Mouse (Mus musculus): ENCODE results near the gene Galnt7. TPM values are rescaled to one million over a fixed set of nuclear protein-coding genes. Genes with fewer than 3 reads are reported as not detected.

Gene Galnt7
- 1 to 10 TPM; 8.5 to 9.8 TPM for total RNA-seq (2021)

DNA sequence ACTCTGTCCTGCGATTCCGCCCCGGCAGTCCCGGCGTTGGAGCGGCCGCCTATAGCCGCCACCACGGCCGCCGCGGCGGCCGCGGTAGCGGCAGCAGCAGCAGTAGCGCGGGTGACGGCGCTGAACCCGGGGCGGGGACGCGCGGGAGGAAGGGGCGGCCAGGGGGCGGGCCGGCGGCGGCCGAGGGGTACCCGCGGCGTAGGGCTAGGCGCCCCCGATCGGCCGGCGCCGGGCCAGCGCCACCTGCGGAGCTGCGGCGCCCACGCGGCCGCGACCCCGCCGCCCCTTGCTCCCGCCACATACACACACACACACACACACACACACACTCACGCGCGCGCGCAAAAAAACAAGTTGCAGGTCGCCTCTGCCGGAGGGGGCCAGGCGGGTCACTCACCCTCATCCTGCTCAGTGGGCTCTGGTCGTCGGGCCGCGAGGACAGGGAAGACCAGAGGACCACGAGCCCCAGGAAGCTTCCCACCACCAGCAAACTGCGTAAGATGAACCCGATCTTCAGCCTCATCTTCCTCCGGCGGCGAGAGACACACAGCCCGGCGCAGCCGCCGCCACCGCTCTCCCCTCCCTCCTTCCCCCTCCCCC lies at the start of gene Galnt7:
Gene Galnt7, minus strand, starts transcription at position 577 of the 600 bp plus-strand sequence.
- peak; percentile 19 to 85 for DNase-seq (ENCODE audit: extremely low spot score in 1 of 2, low spot score in 2 of 2)
- intact Hi-C loops (cut with DNase I) = loop anchor here (5.0 kb wide), 3 partner anchors 75 to 140 kb away; no protein-coding TSS in a partner anchor

DNA sequence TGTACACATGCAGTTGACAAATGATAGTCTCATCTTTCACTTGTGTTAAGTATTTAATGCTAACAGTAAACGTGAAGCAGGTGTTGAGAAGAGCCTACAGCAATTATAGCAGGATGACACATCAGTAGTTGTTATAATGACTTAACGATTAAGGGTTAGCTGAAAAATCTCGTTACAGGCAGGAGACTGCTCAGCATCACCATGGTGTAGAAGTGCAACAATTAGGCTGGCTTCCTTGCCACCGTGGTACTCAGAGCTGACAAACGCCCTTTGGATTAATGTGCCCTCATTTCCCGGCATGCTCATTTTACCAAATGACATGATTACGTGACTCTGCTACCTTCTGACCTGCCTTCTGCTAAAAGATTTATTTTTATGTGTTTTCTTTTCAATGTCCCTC lies 35.8 kb upstream of the Galnt7 start:
- intact Hi-C loops (cut with DNase I) = no loop called here
- no peak for DNase-seq (ENCODE audit: extremely low spot score in 1 of 2, low spot score in 2 of 2)

DNA sequence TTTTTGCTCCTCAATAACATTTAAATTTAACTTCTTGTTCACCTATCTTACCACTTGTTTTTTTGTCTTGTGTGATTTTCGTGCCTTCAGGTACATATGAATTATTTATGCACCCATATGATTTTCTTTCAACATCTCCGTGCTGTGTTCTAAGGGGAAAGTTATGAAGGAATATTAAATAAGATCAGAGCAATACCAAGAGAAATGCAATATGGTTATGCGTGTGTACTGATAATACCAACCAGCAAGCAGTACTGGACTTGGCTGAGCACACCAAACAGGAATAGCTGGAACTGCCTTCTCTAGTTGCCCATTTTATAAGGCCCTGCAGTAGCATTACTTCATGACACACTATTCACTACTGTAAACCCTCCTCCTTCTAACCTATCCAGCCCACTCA lies 33.0 kb upstream of the Galnt7 start:
- DNase-seq (ENCODE audit: extremely low spot score in 1 of 2, low spot score in 2 of 2) = no peak
- intact Hi-C loops (cut with DNase I) = no loop called here

DNA sequence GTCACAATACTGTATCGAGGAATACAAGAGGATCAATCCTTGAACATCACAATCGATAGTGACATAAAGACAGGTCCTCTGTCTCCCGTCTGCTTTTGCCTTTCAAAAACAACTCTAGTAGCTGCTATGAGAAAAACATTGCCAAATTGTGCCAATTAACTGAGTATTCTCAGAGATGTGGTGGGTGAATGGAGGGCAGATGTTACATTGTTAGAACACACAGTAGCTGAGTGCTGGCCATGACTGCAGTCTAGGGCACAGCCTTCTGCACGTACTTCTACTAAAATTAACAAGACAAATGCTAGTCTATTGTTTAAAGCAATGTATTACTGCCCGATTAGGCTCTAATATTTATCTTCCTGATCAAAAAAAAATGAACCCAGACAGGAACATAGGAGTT lies 27.2 kb upstream of the Galnt7 start:
- no peak for DNase-seq (ENCODE audit: extremely low spot score in 1 of 2, low spot score in 2 of 2)
- intact Hi-C loops (cut with DNase I) = no loop called here

DNA sequence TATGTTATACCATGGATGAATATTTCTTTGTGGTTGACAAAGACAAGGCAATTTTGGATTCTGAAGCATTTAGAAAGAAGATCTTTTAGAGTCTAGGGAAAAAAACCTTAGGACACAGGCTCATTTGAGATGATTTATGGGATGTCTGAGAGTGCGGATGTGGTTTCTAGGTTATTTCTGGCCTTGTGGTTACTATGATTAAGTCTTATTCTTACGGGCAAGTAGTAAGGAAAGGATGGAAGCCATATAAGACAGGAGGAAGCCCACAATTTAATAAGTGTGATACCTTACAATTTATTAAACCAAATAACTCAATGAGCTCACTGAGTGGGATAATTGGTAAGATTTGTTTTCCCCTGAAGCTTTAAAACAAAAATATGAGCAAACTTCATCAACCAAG lies 11.3 kb upstream of the Galnt7 start:
- intact Hi-C loops (cut with DNase I) = no loop called here
- DNase-seq (ENCODE audit: extremely low spot score in 1 of 2, low spot score in 2 of 2) = no peak

DNA sequence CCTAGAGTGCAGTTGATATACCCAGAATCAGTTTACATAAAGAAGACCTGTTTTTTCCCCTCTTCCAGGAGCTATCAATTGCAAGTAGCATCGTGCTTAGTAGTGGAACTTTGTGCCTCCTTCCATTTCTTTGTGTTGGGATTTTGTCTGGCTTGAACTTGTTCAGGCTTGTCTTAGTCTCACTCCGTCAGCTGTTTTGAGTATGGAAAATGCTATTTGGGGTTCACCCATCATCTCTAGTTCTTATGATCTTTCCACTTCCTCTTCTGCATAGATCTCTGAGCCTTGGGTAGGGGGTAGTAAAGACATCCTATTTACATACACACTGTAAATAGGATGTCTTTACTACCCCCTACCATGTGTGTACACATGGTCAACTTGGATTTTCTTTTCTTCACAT lies 7.2 kb upstream of the Galnt7 start:
- DNase-seq (ENCODE audit: extremely low spot score in 1 of 2, low spot score in 2 of 2) = no peak
- intact Hi-C loops (cut with DNase I) = no loop called here

DNA sequence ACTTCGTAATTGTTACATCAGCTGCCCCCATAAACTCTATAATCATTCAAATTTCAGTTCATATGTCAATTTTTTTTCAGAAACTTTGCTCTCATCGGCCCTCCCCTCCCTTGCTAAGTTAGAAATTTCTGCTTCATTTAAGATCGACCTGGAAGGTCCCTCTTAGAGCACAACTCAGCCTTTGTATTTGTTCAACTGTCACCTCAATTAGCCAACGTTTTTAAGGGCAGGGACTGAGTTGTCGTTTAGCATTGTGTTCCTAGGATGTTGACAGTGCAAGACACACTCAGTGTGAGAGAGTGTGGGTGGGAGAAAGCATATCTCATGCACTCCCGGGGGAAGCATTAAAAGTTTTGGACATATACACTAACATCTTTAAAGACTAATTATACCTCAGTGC lies 3.6 kb upstream of the Galnt7 start:
- intact Hi-C loops (cut with DNase I) = no loop called here
- DNase-seq (ENCODE audit: extremely low spot score in 1 of 2, low spot score in 2 of 2) = no peak

DNA sequence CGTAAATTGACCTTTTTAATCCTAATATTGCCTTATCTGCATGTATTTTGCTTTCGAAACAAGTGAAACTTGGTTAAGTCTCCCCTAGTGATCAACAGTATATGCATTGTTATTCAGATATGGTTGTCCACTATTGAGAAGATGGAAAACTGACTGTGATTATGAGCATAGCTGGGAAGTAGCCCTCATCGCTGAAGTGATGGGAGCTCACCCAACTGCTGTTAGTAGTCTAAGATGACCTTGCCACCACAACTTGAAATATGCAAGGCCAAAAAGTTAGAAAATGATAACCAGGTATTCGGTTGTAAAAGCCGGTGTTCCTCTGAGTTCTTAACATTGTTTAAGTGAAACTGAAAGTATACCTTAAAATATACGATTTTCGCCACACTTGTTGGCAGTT lies 1.3 kb upstream of the Galnt7 start:
- no peak for DNase-seq (ENCODE audit: extremely low spot score in 1 of 2, low spot score in 2 of 2)
- intact Hi-C loops (cut with DNase I) = loop anchor here (5.0 kb wide), 3 partner anchors 77 to 138 kb away; no protein-coding TSS in a partner anchor

DNA sequence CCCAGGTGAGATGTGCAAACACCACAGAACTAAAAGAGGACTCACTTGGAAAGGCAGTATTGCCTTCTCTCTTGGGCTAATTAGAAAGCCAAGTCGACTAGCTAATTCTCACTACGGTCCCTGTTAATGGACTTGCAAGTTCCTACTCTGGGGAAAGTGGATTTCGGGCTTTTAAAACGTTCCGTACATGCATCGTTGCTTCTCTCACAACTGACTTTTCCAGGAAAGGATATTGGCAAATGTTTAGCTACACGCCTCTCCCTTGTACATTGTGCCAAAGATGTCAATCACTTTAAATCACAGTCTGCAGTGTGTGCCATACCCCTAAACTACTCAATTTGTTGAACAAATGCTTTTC lies 915 bp upstream of the Galnt7 start:
- DNase-seq (ENCODE audit: extremely low spot score in 1 of 2, low spot score in 2 of 2) = no peak
- intact Hi-C loops (cut with DNase I) = loop anchor here (5.0 kb wide), 3 partner anchors 76 to 139 kb away; no protein-coding TSS in a partner anchor

DNA sequence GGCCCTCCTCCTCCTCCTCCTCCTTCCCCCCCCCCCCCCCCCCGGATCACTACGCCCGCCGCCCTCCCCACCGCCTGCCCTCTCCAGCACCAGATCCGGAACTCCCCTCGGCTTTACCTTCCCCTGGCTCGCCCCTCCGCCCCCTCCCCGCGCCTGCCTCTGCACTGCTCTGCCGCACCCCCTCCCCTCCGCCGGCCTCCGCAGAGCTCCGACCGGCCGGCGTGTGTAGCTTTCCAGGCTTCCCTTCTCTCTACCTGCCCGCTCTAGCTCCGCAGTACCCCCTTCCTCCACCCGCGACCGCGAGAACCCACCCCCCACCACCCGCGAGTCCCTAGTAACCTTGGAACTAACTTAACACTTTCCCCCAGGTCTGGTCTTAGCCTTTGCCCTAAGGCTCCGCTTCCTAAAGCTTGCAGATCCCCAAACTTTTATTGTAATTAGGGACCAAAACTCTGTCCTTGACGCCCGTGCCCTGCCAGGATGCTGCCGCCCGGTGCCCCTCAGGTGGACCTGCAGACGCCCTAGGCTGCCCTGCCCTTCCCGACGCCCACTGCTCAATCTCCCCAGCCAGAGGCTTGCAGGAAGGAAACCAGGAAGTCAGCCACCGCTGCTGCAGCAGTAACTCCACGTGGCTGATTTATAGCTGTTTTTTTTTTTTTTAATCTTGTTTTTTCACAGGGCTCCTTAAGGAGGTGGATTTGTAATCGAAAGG lies 380 bp upstream of the Galnt7 start:
- intact Hi-C loops (cut with DNase I) = loop anchor here (5.0 kb wide), 3 partner anchors 76 to 139 kb away; no protein-coding TSS in a partner anchor
- peak in 1 of 2 experiments; percentile 69 for DNase-seq (ENCODE audit: extremely low spot score in 1 of 2, low spot score in 2 of 2)

DNA sequence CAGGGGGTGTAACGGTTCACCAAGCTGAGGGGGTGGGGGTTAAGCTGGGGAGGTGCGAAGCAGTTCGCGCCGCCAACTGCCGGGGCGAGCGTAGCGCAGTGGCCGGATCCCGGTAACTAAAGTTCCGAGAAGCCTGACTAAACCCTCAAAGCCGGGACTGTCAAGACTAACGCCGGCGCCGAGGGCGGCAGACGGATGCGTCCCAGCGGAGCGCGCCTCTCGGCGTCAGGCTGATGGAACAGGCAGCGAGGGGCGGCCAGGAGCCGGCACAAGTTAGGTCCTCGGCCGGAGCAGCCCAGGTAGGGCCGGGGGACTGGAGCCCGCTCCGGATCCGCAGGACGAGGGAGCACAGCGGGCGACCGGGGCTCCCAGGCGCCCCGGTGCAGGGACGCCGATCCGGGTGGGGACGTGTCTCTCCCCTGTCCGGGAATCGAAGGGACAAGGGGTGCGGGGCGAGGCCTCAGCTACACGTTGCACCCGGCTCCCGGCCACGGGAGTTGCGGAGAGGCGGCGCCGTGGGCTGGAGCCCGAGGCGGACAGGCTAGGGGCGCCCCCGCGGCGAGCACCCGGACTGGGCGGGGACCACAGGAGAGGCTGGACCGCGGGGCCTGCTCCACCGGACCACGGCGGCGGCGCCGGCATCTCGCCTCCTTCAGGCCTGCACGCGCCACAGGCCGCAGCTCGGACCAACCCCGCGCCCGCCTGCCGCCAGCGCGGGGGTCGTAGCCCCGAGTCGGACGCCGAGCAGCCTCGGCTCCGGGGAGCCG lies 960 bp downstream of the Galnt7 start:
- intact Hi-C loops (cut with DNase I) = loop anchor here (5.0 kb wide), 3 partner anchors 75 to 140 kb away; no protein-coding TSS in a partner anchor
- peak; percentile 36 to 87 for DNase-seq (ENCODE audit: extremely low spot score in 1 of 2, low spot score in 2 of 2)

DNA sequence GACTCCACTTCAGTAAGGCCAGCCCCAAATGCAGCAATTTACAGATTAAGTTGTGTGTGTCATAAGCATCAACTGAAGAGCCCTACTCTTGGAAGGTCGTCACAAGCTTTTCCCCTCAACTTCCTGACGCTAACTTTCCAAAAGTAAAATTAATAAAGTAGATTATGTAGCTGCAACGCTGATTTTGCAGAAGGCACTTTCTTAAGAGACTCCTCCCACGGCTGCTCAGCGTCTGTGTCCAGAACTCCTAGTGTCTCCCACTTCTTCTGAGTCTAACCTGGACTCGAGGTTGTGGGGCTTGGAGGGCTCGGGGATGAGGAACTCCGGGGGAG lies 1.5 kb downstream of the Galnt7 start:
- peak in 1 of 2 experiments; percentile 9 for DNase-seq (ENCODE audit: extremely low spot score in 1 of 2, low spot score in 2 of 2)
- intact Hi-C loops (cut with DNase I) = loop anchor here (5.0 kb wide), 3 partner anchors 74 to 141 kb away; no protein-coding TSS in a partner anchor

DNA sequence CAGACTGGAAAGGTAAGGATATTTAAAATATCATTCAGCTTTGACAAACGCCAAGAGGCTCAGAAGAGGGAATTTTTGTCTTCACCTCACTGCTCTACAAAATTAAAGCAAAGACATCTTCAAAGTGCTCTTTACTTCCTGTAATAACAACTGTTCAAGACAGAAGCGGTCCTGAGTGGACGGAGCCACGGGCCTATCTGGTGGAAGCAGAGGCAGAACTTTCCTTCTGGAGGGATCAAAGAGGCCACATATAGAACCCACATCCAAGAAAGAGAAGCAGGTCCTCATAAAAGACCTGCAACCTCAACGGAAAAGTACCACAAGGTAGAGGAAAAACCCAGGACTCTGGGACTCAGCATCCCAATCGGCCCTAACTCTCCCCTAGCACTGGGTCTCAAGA lies 2.6 kb downstream of the Galnt7 start:
- intact Hi-C loops (cut with DNase I) = loop anchor here (5.0 kb wide), 3 partner anchors 73 to 142 kb away; no protein-coding TSS in a partner anchor
- DNase-seq (ENCODE audit: extremely low spot score in 1 of 2, low spot score in 2 of 2) = no peak

DNA sequence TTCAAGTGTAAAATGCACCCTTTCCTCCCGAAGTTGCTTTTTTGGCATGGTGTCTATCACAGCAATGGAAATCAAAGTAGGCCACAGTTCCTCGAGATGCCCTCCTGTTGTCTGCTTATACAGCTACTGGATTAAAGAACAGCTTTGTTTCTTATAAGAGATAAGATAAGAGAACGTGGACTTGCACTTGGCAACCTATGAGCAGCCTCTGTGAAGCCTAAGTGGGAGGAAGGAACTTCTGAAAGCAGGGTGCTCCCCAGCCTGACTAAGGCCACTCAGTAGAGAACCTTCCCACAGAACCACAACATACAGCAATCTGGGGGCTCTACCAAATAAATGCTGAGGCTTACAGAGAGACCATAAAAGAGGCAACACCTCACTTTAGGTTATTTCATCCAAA lies 5.3 kb downstream of the Galnt7 start:
- DNase-seq (ENCODE audit: extremely low spot score in 1 of 2, low spot score in 2 of 2) = no peak
- intact Hi-C loops (cut with DNase I) = no loop called here

DNA sequence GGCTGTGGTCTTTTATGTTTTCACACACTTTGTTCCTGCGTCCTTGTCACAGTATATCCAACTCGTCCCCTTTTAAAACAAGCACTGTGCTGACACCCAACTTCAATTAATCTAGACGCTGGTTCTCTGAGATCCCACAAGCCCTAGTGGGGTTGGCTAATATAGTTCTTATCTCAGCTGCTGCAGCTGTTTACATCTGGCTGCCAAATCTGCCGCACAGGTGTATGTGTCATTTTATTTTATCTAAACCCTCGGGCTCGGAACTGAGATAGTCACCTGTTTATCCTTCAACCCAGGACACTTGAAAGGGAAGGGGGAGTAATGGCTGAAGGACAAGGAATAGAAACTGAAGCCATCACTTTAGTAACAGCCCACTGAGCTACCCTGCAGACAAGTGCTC lies 8.6 kb downstream of the Galnt7 start:
- intact Hi-C loops (cut with DNase I) = no loop called here
- no peak for DNase-seq (ENCODE audit: extremely low spot score in 1 of 2, low spot score in 2 of 2)

DNA sequence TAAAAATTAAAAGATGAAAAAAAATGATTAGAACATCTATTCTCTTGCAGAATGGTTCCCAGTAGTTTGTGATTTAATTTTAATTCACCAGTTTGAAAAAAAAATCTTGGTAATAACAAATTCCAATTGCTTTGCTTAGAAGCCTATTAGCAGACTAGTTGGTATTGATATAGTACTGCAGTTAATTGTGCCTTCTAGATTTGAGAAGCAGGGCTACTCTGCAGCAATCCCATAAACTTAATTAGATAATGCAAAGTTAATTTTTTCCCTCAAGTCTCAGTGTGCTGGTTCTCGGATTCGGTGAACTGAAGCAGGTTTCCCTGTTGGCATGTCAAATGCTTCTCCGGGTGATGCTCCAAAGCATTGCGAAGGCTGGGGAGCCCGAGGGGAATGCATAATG lies 10.1 kb downstream of the Galnt7 start:
- no peak for DNase-seq (ENCODE audit: extremely low spot score in 1 of 2, low spot score in 2 of 2)
- intact Hi-C loops (cut with DNase I) = no loop called here

DNA sequence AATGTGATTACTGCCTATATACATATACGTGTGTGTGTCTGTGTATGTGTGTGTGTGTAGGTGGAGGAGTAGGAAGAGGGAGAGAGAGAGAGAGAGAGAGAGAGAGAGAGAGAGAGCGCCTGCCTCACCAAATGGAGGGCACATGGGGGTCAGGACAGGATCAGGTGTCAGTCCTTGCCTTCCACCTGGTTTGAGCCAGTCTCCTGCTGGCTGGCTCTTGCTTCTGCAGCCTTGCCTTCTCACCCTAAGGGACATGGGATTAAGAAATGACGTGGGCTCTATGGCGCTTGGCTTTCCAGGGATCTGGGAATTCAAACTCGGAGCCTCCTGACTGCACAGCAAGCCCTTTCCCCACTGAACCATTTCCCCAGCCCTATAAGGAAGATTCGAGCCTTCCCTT lies 13.9 kb downstream of the Galnt7 start:
- no peak for DNase-seq (ENCODE audit: extremely low spot score in 1 of 2, low spot score in 2 of 2)
- intact Hi-C loops (cut with DNase I) = loop anchor here (5.0 kb wide), 1 partner anchor 62 kb away; no protein-coding TSS in a partner anchor

DNA sequence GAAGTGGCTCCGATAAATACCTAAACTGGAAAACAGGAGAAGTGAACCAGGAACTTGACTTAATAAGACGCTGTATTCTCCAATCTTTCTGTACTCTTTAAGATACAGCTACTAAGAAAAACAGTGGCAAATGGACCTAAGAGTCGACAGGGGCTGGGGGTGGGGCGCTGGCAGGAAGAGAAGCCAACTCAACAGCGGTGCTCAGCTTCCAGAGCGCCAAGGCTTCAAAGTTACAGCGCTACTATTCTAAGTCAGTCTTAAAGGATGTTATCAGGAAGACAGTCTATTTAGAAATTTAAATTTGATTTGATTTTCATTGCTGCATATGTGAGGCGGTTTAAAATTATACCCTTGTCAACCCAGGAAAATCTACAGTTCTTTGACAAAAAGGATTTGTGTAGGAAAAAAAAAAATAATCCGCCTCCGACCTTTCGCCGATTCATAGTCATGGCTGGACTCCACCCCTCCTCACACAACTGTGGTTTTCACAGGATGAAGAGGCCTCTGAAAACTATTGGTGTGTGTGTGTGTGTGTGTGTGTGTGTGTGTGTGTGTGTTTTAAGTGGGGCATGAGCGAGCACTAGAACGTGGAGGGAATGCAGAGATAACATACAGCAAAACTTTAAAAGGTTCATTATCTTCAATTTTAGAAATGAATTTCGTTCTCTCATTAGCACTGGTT lies 15.1 kb downstream of the Galnt7 start:
- DNase-seq (ENCODE audit: extremely low spot score in 1 of 2, low spot score in 2 of 2) = peak in 1 of 2 experiments; percentile 52
- intact Hi-C loops (cut with DNase I) = loop anchor here (5.0 kb wide), 1 partner anchor 60 kb away; no protein-coding TSS in a partner anchor

DNA sequence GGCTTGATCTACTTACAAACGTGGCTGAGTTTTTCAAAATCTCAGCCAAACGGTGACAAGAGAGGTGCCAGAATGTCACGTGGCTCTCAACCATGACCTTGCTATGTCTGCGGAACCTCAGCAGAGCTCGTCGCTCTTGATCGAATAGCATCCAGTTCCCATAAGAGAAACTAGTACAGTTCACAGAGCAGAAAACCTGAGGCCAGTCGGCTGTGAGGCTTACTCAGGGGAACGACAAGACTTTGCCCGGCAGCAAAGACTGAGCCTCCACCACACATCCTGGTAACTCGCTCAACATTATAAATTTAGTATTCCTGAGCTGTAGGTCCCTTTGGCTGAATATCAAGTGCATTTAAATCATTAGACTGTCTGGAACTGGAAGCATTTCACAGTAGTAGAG lies 16.1 kb downstream of the Galnt7 start:
- intact Hi-C loops (cut with DNase I) = loop anchor here (5.0 kb wide), 1 partner anchor 59 kb away; no protein-coding TSS in a partner anchor
- no peak for DNase-seq (ENCODE audit: extremely low spot score in 1 of 2, low spot score in 2 of 2)

Data from left cerebral cortex, postnatal 10 days (tissue).